Mouse (Mus musculus) hindbrain, embryonic 14.5 days (tissue): Measurements from ENCODE around the gene Serpine1. TPM values are rescaled to one million over a fixed set of nuclear protein-coding genes. Genes with fewer than 3 reads are reported as not detected.

Source experiments
- ATAC-seq: fragments of 200-750 bp; cut with Nextera tagmentation; 2 replicates; pipeline ENCODE4 v1.8.0; 2017; ENCODE audit warnings: moderate number of reproducible peaks, mild to moderate bottlenecking, moderate TSS enrichment, moderate library complexity; ENCODE audit not compliant: low FRiP score
- DNase-seq: peaks from one replicate; pipeline ENCODE4 v3.0.0-alpha.2; 2015; ENCODE audit warnings: low spot score
- H3K27ac ChIP-seq: fragments of 300-500 bp; sonication (generic); 2 replicates; pipeline ENCODE4 v1.5.1; 2014; ENCODE audit warnings: mild to moderate bottlenecking, moderate library complexity
- H3K27me3 ChIP-seq: fragments of 300-500 bp; sonication (generic); 2 replicates; pipeline ENCODE4 v1.6.1; 2014; ENCODE audit warnings: mild to moderate bottlenecking, low read length, mixed read lengths; ENCODE audit not compliant: control insufficient read depth, insufficient read depth
- H3K36me3 ChIP-seq: fragments of 300-500 bp; sonication (generic); replicated peaks from 2 replicates; pipeline ENCODE4 v1.6.1; 2014; ENCODE audit not compliant: control insufficient read depth, insufficient read depth
- H3K4me1 ChIP-seq: fragments of 300-500 bp; sonication (generic); replicated peaks from 2 replicates; pipeline ENCODE4 v1.6.1; 2014; ENCODE audit warnings: antibody characterized with exemption, low read length, mixed read lengths; ENCODE audit not compliant: control insufficient read depth, insufficient read depth
- H3K4me2 ChIP-seq: fragments of 300-500 bp; sonication (generic); replicated peaks from 2 replicates; pipeline ENCODE4 v1.6.1; 2014; ENCODE audit warnings: mild to moderate bottlenecking, moderate library complexity
- H3K4me3 ChIP-seq: fragments of 300-500 bp; sonication (generic); replicated peaks from 2 replicates; pipeline ENCODE4 v1.5.1; 2014; ENCODE audit warnings: mild to moderate bottlenecking, low read length
- H3K9ac ChIP-seq: fragments of 300-500 bp; sonication (generic); 2 replicates; pipeline ENCODE4 v1.6.1; 2014
- H3K9me3 ChIP-seq: fragments of 300-500 bp; sonication (generic); 2 replicates; pipeline ENCODE4 v1.6.1; 2016; ENCODE audit warnings: low read length; ENCODE audit not compliant: control insufficient read depth
- WGBS: fragments of 180-500 bp; shearing (Covaris S2); extraction: QIAGEN DNeasy Blood & Tissue Kit; methylation state at CpG from one replicate; pipeline ENCODE4 v1.1.7; 2014; 5-methylcytosine and 5-hydroxymethylcytosine counted together
- polyA plus RNA-seq: library from polyadenylated mRNA; unstranded; fragments of >200 nt; fragmentation: Nextera tagmentation; extraction: Ambion mirVana; gene quantifications from 2 replicates; pipeline ENCODE4 v1.2.1, GENCODE M21; 2014

The Serpine1 gene
- polyA plus RNA-seq, 1 experiment from 2014 or later: 0.25 TPM

DNA sequence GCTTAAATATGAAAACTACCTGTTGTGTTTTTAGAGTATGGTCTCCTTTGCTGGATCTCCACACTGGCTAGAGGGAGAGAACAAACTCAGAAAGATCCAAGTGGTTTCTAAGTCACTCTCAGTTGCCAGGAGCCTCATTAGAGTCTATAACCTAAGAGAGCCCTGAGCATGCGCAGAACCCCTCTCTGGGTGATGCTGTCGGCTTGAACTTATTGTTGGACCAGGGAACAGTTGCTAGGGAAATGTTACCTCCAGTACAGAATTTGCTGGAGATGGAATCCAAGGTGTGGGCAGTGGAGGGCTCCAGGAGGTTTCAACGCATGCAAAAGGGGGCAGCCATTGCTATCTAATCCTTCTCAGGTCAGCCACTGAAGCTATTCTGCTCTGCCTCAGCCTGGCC, 47.8 kb downstream of the Serpine1 start:
- Histone ChIP-seq H3K27ac (no peak overlapping the region), H3K27me3 (peaks cover 53% of the 10 kb centered on the region), H3K4me3 (no peak overlapping the region), H3K9ac (no peak overlapping the region), H3K4me1 (peaks cover 5% of the 10 kb centered on the region; the same call in 1 of the 2 replicates), H3K4me2 (no peak overlapping the region), H3K36me3 (no peaks in the 10 kb centered on the region), H3K9me3 (no peaks in the 10 kb centered on the region)
- no peak for DNase-seq
- 52% methylated on average over 3 of the region's 3 CpGs for WGBS
- ATAC-seq: no peak

DNA sequence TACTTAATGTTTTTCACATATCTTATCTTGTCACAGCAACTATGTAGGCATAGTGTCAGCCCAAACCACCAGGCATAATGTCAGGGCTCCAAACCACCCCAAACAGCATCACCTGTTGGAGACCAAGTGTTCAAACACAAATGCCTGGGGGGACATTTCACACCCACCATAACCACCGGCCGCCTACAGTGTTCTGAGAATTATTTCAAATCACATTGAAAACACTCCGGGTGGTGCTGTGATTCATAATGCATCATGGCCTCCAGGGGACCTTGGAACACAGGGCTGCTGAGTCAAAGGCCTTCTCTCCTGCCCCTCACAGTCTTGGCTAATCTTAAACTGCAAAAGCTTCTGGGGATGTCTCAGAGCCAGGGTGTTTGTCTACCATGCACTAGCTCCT, 56.2 kb downstream of the Serpine1 start:
- no peaks in the 10 kb centered on the region for H3K27me3 ChIP-seq
- no peak for DNase-seq
- H3K4me3 ChIP-seq: no peak overlapping the region
- H3K9ac ChIP-seq: no peak overlapping the region
- H3K4me2 ChIP-seq: no peak overlapping the region
- H3K36me3 ChIP-seq: no peaks in the 10 kb centered on the region
- no peak for ATAC-seq
- no peaks in the 10 kb centered on the region for H3K4me1 ChIP-seq
- no peaks in the 10 kb centered on the region for H3K9me3 ChIP-seq
- H3K27ac ChIP-seq: no peak overlapping the region
- 94% methylated on average over 3 of the region's 3 CpGs for WGBS

DNA sequence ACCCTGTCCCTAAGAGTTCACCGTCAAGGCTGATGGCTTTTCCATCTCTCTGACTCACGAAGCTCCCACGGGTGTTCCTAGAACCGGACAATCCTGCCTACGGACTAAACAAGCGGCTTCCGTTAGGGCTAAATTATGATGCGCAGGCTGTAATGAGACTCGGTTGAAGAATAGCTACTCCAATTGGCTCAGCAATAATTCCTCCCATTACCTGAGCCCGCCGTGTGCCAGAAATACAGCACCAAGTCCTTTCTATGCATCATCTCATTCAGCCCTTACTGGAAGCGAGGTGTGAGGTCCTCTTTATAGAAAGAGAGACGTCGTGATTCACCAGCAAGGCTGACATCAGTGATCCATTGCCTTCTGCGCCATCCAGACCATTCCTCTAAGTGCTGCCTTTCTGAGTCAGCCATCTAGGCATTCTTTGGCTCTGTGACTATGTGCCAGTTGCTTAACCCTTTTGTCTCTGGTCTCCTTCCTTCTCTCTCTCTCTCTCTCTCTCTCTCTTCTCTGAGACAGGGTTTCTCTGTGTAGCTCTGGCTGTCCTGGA, 59.6 kb downstream of the Serpine1 start:
- WGBS: 76% methylated on average over 15 of the region's 15 CpGs
- Histone ChIP-seq H3K4me1 (no peaks in the 10 kb centered on the region), H3K9ac (no peak overlapping the region), H3K27ac (no peak overlapping the region), H3K36me3 (no peaks in the 10 kb centered on the region), H3K27me3 (no peaks in the 10 kb centered on the region), H3K4me2 (no peak overlapping the region), H3K4me3 (no peak overlapping the region), H3K9me3 (no peaks in the 10 kb centered on the region)
- no peak for ATAC-seq
- no peak for DNase-seq

Other genes with a start within 250 kb of the Serpine1 start
- 21.7 and 27.5 TPM in 2 replicates for gene Col26a1, start 189.1 kb downstream of the Serpine1 start, polyA plus RNA-seq
- 118 and 133 TPM in 2 replicates for gene Ift22, start 164.1 kb downstream of the Serpine1 start, polyA plus RNA-seq
- gene Fis1, start 119.0 kb downstream of the Serpine1 start, polyA plus RNA-seq: 391 and 425 TPM in 2 replicates
- gene Cldn15, start 105.7 kb downstream of the Serpine1 start, polyA plus RNA-seq: 0.13 TPM in 1 of 2 replicates, not detected in the other
- 30.1 and 30.7 TPM in 2 replicates for gene Plod3, start 85.2 kb downstream of the Serpine1 start, polyA plus RNA-seq
- gene Znhit1, start 84.2 kb downstream of the Serpine1 start, polyA plus RNA-seq: 116 and 121 TPM in 2 replicates
- gene Vgf, start 45.9 kb downstream of the Serpine1 start, polyA plus RNA-seq: 7.0 and 9.7 TPM in 2 replicates
- gene Ap1s1, start 26.1 kb downstream of the Serpine1 start, polyA plus RNA-seq: 192 and 201 TPM in 2 replicates
- 3.3 and 3.9 TPM in 2 replicates for gene Trim56, start 43.9 kb upstream of the Serpine1 start, polyA plus RNA-seq
- gene Muc3, start 77.1 kb upstream of the Serpine1 start, polyA plus RNA-seq: not detected in 2 replicates
- 0.09 and 0.43 TPM in 2 replicates for gene Muc3a, start 140.1 kb upstream of the Serpine1 start, polyA plus RNA-seq
- gene Ache, start 215.3 kb upstream of the Serpine1 start, polyA plus RNA-seq: 56.7 and 68.4 TPM in 2 replicates
- 22.3 and 22.6 TPM in 2 replicates for gene Ufsp1, start 222.4 kb upstream of the Serpine1 start, polyA plus RNA-seq
- 75.0 and 81.0 TPM in 2 replicates for gene Srrt, start 235.4 kb upstream of the Serpine1 start, polyA plus RNA-seq
- gene Trip6, start 242.1 kb upstream of the Serpine1 start, polyA plus RNA-seq: 11.1 and 12.2 TPM in 2 replicates